Mouse (Mus musculus): Measurements from ENCODE around the gene 4930452B06Rik. TPM values are rescaled to one million over a fixed set of nuclear protein-coding genes. Genes with fewer than 3 reads are reported as not detected.

4930452B06Rik gene
- polyA plus RNA-seq, 2 experiments from 2014 or later, result 0.17 to 0.29 TPM

- no peak for ATAC-seq
Measured at GRCm38 (mm10) chr14:8449299-8449698, 216.7 kb downstream of the 4930452B06Rik start.

- no peak for ATAC-seq
Measured at GRCm38 (mm10) chr14:8447352-8447751, 218.7 kb downstream of the 4930452B06Rik start.

GRCm38 (mm10) chr14:8444363-8444762, 221.7 kb downstream of the 4930452B06Rik start:
- no peak for ATAC-seq

GRCm38 (mm10) chr14:8442691-8443090, 223.3 kb downstream of the 4930452B06Rik start:
- no peak for ATAC-seq

GRCm38 (mm10) chr14:8441623-8442022, 224.4 kb downstream of the 4930452B06Rik start:
- no peak for ATAC-seq

GRCm38 (mm10) chr14:8430611-8431230, 235.3 kb downstream of the 4930452B06Rik start:
- no peak for ATAC-seq

- ATAC-seq, result no peak
Measured at GRCm38 (mm10) chr14:8429767-8430166, 236.3 kb downstream of the 4930452B06Rik start.

GRCm38 (mm10) chr14:8422833-8423232, 243.2 kb downstream of the 4930452B06Rik start:
- ATAC-seq, result no peak

- no peak for ATAC-seq
Measured at GRCm38 (mm10) chr14:8421199-8421787, 244.7 kb downstream of the 4930452B06Rik start.

GRCm38 (mm10) chr14:8418610-8419009, 247.4 kb downstream of the 4930452B06Rik start:
- ATAC-seq, result no peak

- no peak for ATAC-seq
Measured at GRCm38 (mm10) chr14:8405946-8406345, 260.1 kb downstream of the 4930452B06Rik start.

GRCm38 (mm10) chr14:8403310-8403709, 262.7 kb downstream of the 4930452B06Rik start:
- ATAC-seq, result no peak

GRCm38 (mm10) chr14:8398507-8398906, 267.5 kb downstream of the 4930452B06Rik start:
- no peak for ATAC-seq

- ATAC-seq, result no peak
Measured at GRCm38 (mm10) chr14:8395690-8396287, 270.3 kb downstream of the 4930452B06Rik start.

- no peak for ATAC-seq
Measured at GRCm38 (mm10) chr14:8392181-8392825, 273.7 kb downstream of the 4930452B06Rik start.

All from CD4-positive, CD25-positive, alpha-beta regulatory T cell, adult 4 months (primary cell).